Mouse (Mus musculus): ENCODE measurements around the gene Fam136a. TPM values are rescaled to one million over a fixed set of nuclear protein-coding genes. Genes with fewer than 3 reads are reported as not detected.

The Fam136a gene
- polyA plus RNA-seq, 1 experiment, result 56.0 TPM

DNA sequence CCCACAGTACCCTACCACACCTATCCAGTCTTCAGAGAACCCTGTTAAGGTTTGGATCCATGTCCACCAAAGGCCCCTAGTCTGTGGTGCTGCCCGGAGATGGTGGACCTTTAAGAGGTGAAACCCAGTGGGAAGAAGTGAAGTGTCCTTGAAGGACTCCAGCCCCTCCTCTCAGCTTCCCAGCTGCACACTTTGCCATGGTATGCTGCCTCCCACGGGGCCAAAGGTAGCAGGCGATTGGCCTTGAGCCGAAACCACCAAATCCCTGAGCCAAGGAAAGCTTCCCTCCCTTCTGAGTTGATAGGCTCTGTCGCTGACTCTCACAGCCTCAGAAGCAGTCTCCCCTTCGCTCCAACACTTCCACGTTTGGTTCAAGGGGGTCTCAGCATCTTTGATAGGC is 4.8 kb upstream of the Fam136a start:
- no peak overlapping the region for H3K27ac ChIP-seq (ENCODE audit: insufficient read depth, low read length)
- TF ChIP-seq CTCF (IDR thresholded peaks at IDR 0.05; ENCODE audit: low read depth, low read length) (no peak), EP300 (IDR thresholded peaks at IDR 0.05; ENCODE audit: insufficient read depth, low read depth, low read length) (no peak), POLR2A (IDR thresholded peaks at IDR 0.05; ENCODE audit: insufficient read depth, low read length) (no peak)
- H3K4me3 ChIP-seq (ENCODE audit: low read depth, low read length), result no peak overlapping the region
- H3K4me1 ChIP-seq (ENCODE audit: control insufficient read depth, insufficient read depth, low read length), result no peaks in the 10 kb centered on the region
- no peaks in the 10 kb centered on the region for H3K27me3 ChIP-seq (ENCODE audit: control insufficient read depth, insufficient read depth, low read length, poor library complexity, severe bottlenecking)
- H3K36me3 ChIP-seq (ENCODE audit: control insufficient read depth, insufficient read depth, low read length, poor library complexity, severe bottlenecking), result no peaks in the 10 kb centered on the region
- H3K9ac ChIP-seq (ENCODE audit: low read depth, poor library complexity, severe bottlenecking), result no peak overlapping the region
- H3K9me3 ChIP-seq (replicated peaks; ENCODE audit: control insufficient read depth, insufficient read depth, low read length, poor library complexity, severe bottlenecking), result no peaks in the 10 kb centered on the region

DNA sequence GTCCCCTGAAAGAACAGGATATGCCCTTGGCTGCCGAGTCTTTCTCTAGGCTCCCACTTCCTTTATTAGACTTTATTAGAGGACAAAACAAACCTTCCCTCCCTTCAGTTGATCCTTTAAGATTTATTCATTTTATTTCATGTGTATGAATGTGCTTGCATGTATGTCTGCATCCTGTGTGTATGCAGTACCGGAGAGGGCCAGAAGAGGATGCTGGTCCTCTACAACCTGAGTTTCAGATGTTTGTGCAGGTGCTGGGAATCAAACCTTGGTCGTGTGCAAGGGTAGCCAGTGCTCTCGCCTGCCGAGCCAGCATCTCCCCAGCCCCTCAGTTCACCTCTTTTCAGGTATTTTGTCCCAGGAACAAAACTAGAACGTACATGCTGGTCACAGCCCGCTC is 4.1 kb upstream of the Fam136a start:
- Histone ChIP-seq H3K4me1 (ENCODE audit: control insufficient read depth, insufficient read depth, low read length) (no peaks in the 10 kb centered on the region), H3K36me3 (ENCODE audit: control insufficient read depth, insufficient read depth, low read length, poor library complexity, severe bottlenecking) (no peaks in the 10 kb centered on the region), H3K9me3 (replicated peaks; ENCODE audit: control insufficient read depth, insufficient read depth, low read length, poor library complexity, severe bottlenecking) (no peaks in the 10 kb centered on the region), H3K27me3 (ENCODE audit: control insufficient read depth, insufficient read depth, low read length, poor library complexity, severe bottlenecking) (no peaks in the 10 kb centered on the region), H3K4me3 (ENCODE audit: low read depth, low read length) (no peak overlapping the region), H3K9ac (ENCODE audit: low read depth, poor library complexity, severe bottlenecking) (no peak overlapping the region), H3K27ac (ENCODE audit: insufficient read depth, low read length) (no peak overlapping the region)
- TF ChIP-seq POLR2A (IDR thresholded peaks at IDR 0.05; ENCODE audit: insufficient read depth, low read length) (no peak), CTCF (IDR thresholded peaks at IDR 0.05; ENCODE audit: low read depth, low read length) (no peak), EP300 (IDR thresholded peaks at IDR 0.05; ENCODE audit: insufficient read depth, low read depth, low read length) (no peak)

DNA sequence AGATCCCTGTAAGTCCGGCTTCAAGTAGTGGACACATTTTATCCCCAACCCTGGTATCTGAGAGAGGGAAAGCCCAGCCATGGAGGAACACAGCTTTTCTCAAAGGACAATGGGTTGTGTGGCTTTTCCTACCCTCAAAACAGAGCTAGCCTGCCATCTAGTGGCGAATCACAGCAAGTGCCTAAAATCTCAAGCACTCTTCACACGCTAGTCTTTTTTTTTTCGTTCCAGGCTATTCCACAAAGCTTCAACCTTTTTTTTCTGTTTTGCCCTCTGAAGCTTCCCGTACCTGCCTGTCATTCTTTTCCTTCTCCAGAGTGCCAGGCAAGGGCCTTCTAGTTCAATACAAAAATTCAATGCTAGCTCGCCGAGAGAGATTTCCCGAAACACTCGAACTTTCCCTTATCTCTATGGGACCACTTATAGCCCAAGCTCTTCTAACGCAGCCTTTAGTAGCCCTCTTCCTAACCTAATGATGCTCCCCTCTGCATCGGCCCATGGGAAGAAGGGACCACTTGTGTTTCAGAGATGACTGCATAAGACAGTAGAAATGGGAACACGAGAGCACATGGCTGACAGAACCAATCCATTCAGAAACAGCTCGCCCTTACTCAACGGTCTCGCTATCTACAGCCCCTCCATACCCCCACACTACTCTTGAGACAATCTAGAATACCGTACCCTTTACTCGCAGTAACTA is 854 bp upstream of the Fam136a start:
- H3K9ac ChIP-seq (ENCODE audit: low read depth, poor library complexity, severe bottlenecking), result peak overlapping the region; percentile 45; the same call in 1 of the 2 replicates
- H3K27ac ChIP-seq (ENCODE audit: insufficient read depth, low read length), result no peak overlapping the region

DNA sequence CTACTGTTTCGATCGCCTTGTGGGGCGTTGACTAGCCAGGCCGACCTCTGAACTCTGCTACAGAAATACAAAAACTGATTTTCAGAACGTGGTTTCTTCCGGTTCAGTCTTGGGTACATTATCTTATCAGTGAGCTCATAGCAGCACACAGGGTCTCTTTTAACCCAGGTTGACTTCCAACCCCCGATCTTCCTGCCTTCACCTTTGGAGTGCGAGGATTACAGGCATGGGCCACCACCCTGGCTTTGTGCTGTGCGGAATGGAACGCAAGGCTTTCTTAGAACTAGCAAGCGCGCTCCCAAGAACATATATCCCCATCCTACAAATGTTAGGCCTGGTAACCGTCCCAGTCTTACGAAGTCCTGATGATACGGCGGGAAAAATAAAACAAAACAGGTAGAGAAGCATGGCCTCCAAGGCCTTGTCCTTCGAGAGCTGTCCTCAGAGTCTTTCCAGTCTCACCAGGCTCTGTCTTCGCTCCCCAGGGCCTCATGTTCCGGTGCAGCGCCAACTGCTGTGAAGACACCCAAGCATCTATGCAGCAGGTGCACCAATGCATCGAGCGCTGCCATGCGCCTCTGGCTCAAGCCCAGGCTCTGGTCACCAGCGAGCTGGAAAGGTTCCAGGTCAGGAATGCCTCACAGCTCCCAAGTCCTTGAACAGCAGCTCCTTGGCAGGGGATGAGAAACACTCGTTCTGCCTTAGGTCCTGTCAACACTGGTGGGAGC is 843 bp downstream of the Fam136a start:
- Histone ChIP-seq H3K9ac (ENCODE audit: low read depth, poor library complexity, severe bottlenecking) (peak overlapping the region; percentile 89), H3K4me1 (ENCODE audit: control insufficient read depth, insufficient read depth, low read length) (no peaks in the 10 kb centered on the region), H3K9me3 (replicated peaks; ENCODE audit: control insufficient read depth, insufficient read depth, low read length, poor library complexity, severe bottlenecking) (no peaks in the 10 kb centered on the region), H3K36me3 (ENCODE audit: control insufficient read depth, insufficient read depth, low read length, poor library complexity, severe bottlenecking) (peaks cover 13% of the 10 kb centered on the region), H3K27me3 (ENCODE audit: control insufficient read depth, insufficient read depth, low read length, poor library complexity, severe bottlenecking) (no peaks in the 10 kb centered on the region), H3K27ac (ENCODE audit: insufficient read depth, low read length) (no peak overlapping the region), H3K4me3 (ENCODE audit: low read depth, low read length) (peak overlapping the region; percentile 77)
- TF ChIP-seq POLR2A (IDR thresholded peaks at IDR 0.05; ENCODE audit: insufficient read depth, low read length) (no peak), EP300 (IDR thresholded peaks at IDR 0.05; ENCODE audit: insufficient read depth, low read depth, low read length) (no peak), CTCF (IDR thresholded peaks at IDR 0.05; ENCODE audit: low read depth, low read length) (no peak)

More for the DNA sequence above, 854 bp upstream of the Fam136a start:
- peak overlapping the region; percentile 46 for H3K4me3 ChIP-seq (ENCODE audit: low read depth, low read length)
- TF ChIP-seq CTCF (IDR thresholded peaks at IDR 0.05; ENCODE audit: low read depth, low read length) (peak; percentile 49), EP300 (IDR thresholded peaks at IDR 0.05; ENCODE audit: insufficient read depth, low read depth, low read length) (no peak)
- H3K27me3 ChIP-seq (ENCODE audit: control insufficient read depth, insufficient read depth, low read length, poor library complexity, severe bottlenecking), result no peaks in the 10 kb centered on the region
- H3K4me1 ChIP-seq (ENCODE audit: control insufficient read depth, insufficient read depth, low read length), result no peaks in the 10 kb centered on the region
- H3K9me3 ChIP-seq (replicated peaks; ENCODE audit: control insufficient read depth, insufficient read depth, low read length, poor library complexity, severe bottlenecking), result no peaks in the 10 kb centered on the region
- peaks cover 13% of the 10 kb centered on the region for H3K36me3 ChIP-seq (ENCODE audit: control insufficient read depth, insufficient read depth, low read length, poor library complexity, severe bottlenecking)

DNA sequence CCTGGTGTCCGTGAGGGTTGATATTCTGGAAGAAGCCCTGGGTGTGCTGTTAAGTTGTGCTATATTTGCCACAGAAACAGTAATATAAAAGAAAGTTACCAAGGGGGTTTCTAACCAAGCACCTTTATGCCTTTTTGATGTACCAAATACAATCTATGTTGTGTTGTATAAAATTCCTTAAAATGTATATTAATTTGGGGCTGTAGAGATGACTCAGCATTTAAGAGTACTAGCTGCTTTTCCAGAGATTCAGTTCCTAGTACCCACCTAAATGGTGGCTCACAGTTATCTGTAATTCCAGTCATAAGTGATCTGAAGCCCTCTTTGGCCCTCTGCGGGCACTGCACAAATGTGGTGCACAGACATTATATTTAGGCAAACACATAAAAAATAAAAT is 1.4 kb downstream of the Fam136a start:
- no peaks in the 10 kb centered on the region for H3K4me1 ChIP-seq (ENCODE audit: control insufficient read depth, insufficient read depth, low read length)
- H3K4me3 ChIP-seq (ENCODE audit: low read depth, low read length), result peak overlapping the region; percentile 77
- no peak overlapping the region for H3K27ac ChIP-seq (ENCODE audit: insufficient read depth, low read length)
- TF ChIP-seq EP300 (IDR thresholded peaks at IDR 0.05; ENCODE audit: insufficient read depth, low read depth, low read length), result no peak
- TF ChIP-seq POLR2A (IDR thresholded peaks at IDR 0.05; ENCODE audit: insufficient read depth, low read length), result no peak
- TF ChIP-seq CTCF (IDR thresholded peaks at IDR 0.05; ENCODE audit: low read depth, low read length), result no peak
- H3K9ac ChIP-seq (ENCODE audit: low read depth, poor library complexity, severe bottlenecking), result peak overlapping the region; percentile 89
- no peaks in the 10 kb centered on the region for H3K9me3 ChIP-seq (replicated peaks; ENCODE audit: control insufficient read depth, insufficient read depth, low read length, poor library complexity, severe bottlenecking)
- no peaks in the 10 kb centered on the region for H3K27me3 ChIP-seq (ENCODE audit: control insufficient read depth, insufficient read depth, low read length, poor library complexity, severe bottlenecking)
- H3K36me3 ChIP-seq (ENCODE audit: control insufficient read depth, insufficient read depth, low read length, poor library complexity, severe bottlenecking), result peaks cover 13% of the 10 kb centered on the region

DNA sequence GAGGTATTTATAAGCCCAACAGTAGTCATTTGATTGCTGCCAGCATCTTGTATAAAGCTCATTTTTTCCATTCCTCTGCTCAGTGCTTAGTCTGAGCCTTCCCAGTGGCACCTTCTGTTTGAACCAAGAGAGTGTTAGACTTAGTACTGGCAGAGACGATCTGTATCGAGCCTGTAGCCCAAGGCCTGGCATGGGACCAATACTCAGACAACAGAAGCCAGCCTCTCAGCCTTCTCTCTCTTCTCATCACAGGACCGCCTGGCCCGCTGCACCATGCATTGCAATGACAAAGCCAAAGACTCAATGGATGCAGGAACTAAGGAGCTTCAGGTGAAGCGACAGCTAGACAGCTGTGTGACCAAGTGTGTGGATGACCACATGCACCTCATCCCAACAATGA is 3.0 kb downstream of the Fam136a start:
- no peak overlapping the region for H3K9ac ChIP-seq (ENCODE audit: low read depth, poor library complexity, severe bottlenecking)
- no peaks in the 10 kb centered on the region for H3K27me3 ChIP-seq (ENCODE audit: control insufficient read depth, insufficient read depth, low read length, poor library complexity, severe bottlenecking)
- no peaks in the 10 kb centered on the region for H3K4me1 ChIP-seq (ENCODE audit: control insufficient read depth, insufficient read depth, low read length)
- no peak overlapping the region for H3K27ac ChIP-seq (ENCODE audit: insufficient read depth, low read length)
- peaks cover 14% of the 10 kb centered on the region for H3K36me3 ChIP-seq (ENCODE audit: control insufficient read depth, insufficient read depth, low read length, poor library complexity, severe bottlenecking)
- no peak overlapping the region for H3K4me3 ChIP-seq (ENCODE audit: low read depth, low read length)
- H3K9me3 ChIP-seq (replicated peaks; ENCODE audit: control insufficient read depth, insufficient read depth, low read length, poor library complexity, severe bottlenecking), result no peaks in the 10 kb centered on the region
- TF ChIP-seq CTCF (IDR thresholded peaks at IDR 0.05; ENCODE audit: low read depth, low read length), result no peak
- no peak for TF ChIP-seq EP300 (IDR thresholded peaks at IDR 0.05; ENCODE audit: insufficient read depth, low read depth, low read length)
- no peak for TF ChIP-seq POLR2A (IDR thresholded peaks at IDR 0.05; ENCODE audit: insufficient read depth, low read length)

Data from ES-Bruce4 (cell line).